Mouse (Mus musculus) stomach, embryonic 15.5 days (tissue): ENCODE measurements around the gene Olfr102. TPM values are rescaled to one million over a fixed set of nuclear protein-coding genes. Genes with fewer than 3 reads are reported as not detected.

Experiments
- ATAC-seq: fragments of 200-750 bp; cut with Nextera tagmentation; 2 replicates; pipeline ENCODE4 v1.8.0; 2017; ENCODE audit warnings: low read depth, moderate number of reproducible peaks, moderate TSS enrichment; ENCODE audit not compliant: insufficient read depth, low FRiP score
- H3K27ac ChIP-seq: fragments of 300-500 bp; sonication (generic); 2 replicates; pipeline ENCODE4 v1.5.1; 2015; ENCODE audit warnings: mild to moderate bottlenecking, inconsistent platforms
- H3K27me3 ChIP-seq: fragments of 300-500 bp; sonication (generic); replicated peaks from 2 replicates; pipeline ENCODE4 v1.6.1; 2015; ENCODE audit warnings: inconsistent platforms
- H3K36me3 ChIP-seq: fragments of 300-500 bp; sonication (generic); 2 replicates; pipeline ENCODE4 v1.6.1; 2015; ENCODE audit warnings: inconsistent platforms
- H3K4me1 ChIP-seq: fragments of 300-500 bp; sonication (generic); 2 replicates; pipeline ENCODE4 v1.6.1; 2015; ENCODE audit warnings: inconsistent platforms
- H3K4me2 ChIP-seq: fragments of 300-500 bp; sonication (generic); 2 replicates; pipeline ENCODE4 v1.6.1; 2015; ENCODE audit warnings: mild to moderate bottlenecking, inconsistent platforms
- H3K4me3 ChIP-seq: fragments of 300-500 bp; sonication (generic); replicated peaks from 2 replicates; pipeline ENCODE4 v1.5.1; 2015; ENCODE audit warnings: inconsistent platforms
- H3K9ac ChIP-seq: fragments of 300-500 bp; sonication (generic); 2 replicates; pipeline ENCODE4 v1.6.1; 2015; ENCODE audit warnings: inconsistent platforms
- H3K9me3 ChIP-seq: fragments of 300-500 bp; sonication (generic); 2 replicates; pipeline ENCODE4 v1.6.1; 2016; ENCODE audit warnings: inconsistent platforms
- WGBS: fragments of 180-500 bp; shearing (Covaris S2); methylation state at CpG from one replicate; pipeline ENCODE4 v1.1.7; 2015; 5-methylcytosine and 5-hydroxymethylcytosine counted together
- polyA plus RNA-seq: library from polyadenylated mRNA; unstranded; fragments of >200 nt; fragmentation: Nextera tagmentation; extraction: Ambion mirVana; gene quantifications from 2 replicates; pipeline ENCODE4 v1.2.1, GENCODE M21; 2015

Olfr102 gene
- polyA plus RNA-seq: not detected in 2 replicates

GRCm38 (mm10) chr17:37316954-37317353 lies at the start of gene Olfr102:
Gene Olfr102, minus strand, starts transcription at chr17:37317054.
- Histone ChIP-seq H3K36me3 (no peaks in the 10 kb centered on the region), H3K4me3 (no peak within 1 kb of the TSS), H3K4me1 (no peaks in the 10 kb centered on the region), H3K4me2 (no peak within 1 kb of the TSS), H3K9me3 (no peaks in the 10 kb centered on the region), H3K9ac (no peak within 1 kb of the TSS), H3K27me3 (no peaks in the 10 kb centered on the region), H3K27ac (no peak within 1 kb of the TSS)
- no peak for ATAC-seq

GRCm38 (mm10) chr17:37359282-37359681 lies 42.4 kb upstream of the Olfr102 start, which contains the start of gene Olfr104-ps:
Gene Olfr104-ps, plus strand, starts transcription at chr17:37359582.
- Histone ChIP-seq H3K4me1 (no peaks in the 10 kb centered on the region), H3K4me2 (no peak within 1 kb of the TSS), H3K9me3 (no peaks in the 10 kb centered on the region), H3K4me3 (no peak within 1 kb of the TSS), H3K27ac (no peak within 1 kb of the TSS), H3K36me3 (no peaks in the 10 kb centered on the region), H3K27me3 (no peaks in the 10 kb centered on the region), H3K9ac (no peak within 1 kb of the TSS)
- ATAC-seq: no peak

GRCm38 (mm10) chr17:37339598-37339997 lies 22.7 kb upstream of the Olfr102 start, which contains the start of gene Olfr103:
Gene Olfr103, minus strand, starts transcription at chr17:37339698.
- H3K4me2 ChIP-seq: no peak within 1 kb of the TSS
- H3K9ac ChIP-seq: no peak within 1 kb of the TSS
- H3K4me3 ChIP-seq: no peak within 1 kb of the TSS
- H3K9me3 ChIP-seq: no peaks in the 10 kb centered on the region
- H3K27ac ChIP-seq: no peak within 1 kb of the TSS
- no peaks in the 10 kb centered on the region for H3K4me1 ChIP-seq
- H3K27me3 ChIP-seq: no peaks in the 10 kb centered on the region
- 72% methylated on average over 2 of the region's 2 CpGs for WGBS
- H3K36me3 ChIP-seq: no peaks in the 10 kb centered on the region
- ATAC-seq: no peak

DNA sequence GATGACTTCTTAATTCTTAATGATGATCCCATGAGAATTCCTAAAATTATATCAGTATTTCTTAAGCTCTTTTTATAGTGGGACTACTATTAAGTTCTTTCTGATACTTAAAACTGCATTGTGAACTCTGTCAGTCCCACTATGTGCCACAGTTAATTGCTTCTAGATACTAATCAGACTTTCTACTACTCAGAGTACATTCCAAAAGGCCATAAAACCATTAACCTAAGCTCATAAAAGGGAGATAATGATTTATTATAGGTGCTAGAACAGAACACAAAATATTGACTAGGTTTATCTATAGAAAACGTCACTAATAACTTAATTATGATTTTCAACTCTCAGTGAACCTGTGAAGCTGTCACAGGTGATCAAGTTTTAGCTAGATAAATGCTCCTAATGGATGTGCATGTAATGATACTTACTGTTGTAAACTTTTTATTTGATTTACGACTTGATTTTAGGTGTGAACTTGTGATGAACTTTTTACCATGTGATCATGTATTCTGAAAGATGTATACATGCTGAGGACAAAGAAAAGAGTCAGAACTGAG lies 6.6 kb downstream of the Olfr102 start:
- H3K4me1 ChIP-seq: no peaks in the 10 kb centered on the region
- no peak overlapping the region for H3K9ac ChIP-seq
- H3K36me3 ChIP-seq: no peaks in the 10 kb centered on the region
- 29% methylated on average over 2 of the region's 2 CpGs for WGBS
- no peak overlapping the region for H3K4me3 ChIP-seq
- no peak overlapping the region for H3K4me2 ChIP-seq
- no peak overlapping the region for H3K27ac ChIP-seq
- no peak for ATAC-seq
- H3K27me3 ChIP-seq: no peaks in the 10 kb centered on the region
- H3K9me3 ChIP-seq: no peaks in the 10 kb centered on the region

GRCm38 (mm10) chr17:37308483-37308882 lies 8.4 kb downstream of the Olfr102 start:
- 36% methylated on average over 4 of the region's 4 CpGs for WGBS
- Histone ChIP-seq H3K9me3 (no peaks in the 10 kb centered on the region), H3K4me3 (no peak overlapping the region), H3K9ac (no peak overlapping the region), H3K36me3 (no peaks in the 10 kb centered on the region), H3K27me3 (no peaks in the 10 kb centered on the region), H3K4me2 (no peak overlapping the region), H3K27ac (no peak overlapping the region), H3K4me1 (no peaks in the 10 kb centered on the region)
- no peak for ATAC-seq

GRCm38 (mm10) chr17:37304213-37304612 lies 12.6 kb downstream of the Olfr102 start, which contains the start of gene Olfr101:
Gene Olfr101, minus strand, starts transcription at chr17:37304313.
- no peaks in the 10 kb centered on the region for H3K27me3 ChIP-seq
- H3K4me3 ChIP-seq: no peak within 1 kb of the TSS
- no peak within 1 kb of the TSS for H3K4me2 ChIP-seq
- H3K27ac ChIP-seq: no peak within 1 kb of the TSS
- H3K9me3 ChIP-seq: no peaks in the 10 kb centered on the region
- H3K4me1 ChIP-seq: no peaks in the 10 kb centered on the region
- no peaks in the 10 kb centered on the region for H3K36me3 ChIP-seq
- ATAC-seq: no peak
- H3K9ac ChIP-seq: no peak within 1 kb of the TSS
- 73% methylated on average over 4 of the region's 4 CpGs for WGBS

DNA sequence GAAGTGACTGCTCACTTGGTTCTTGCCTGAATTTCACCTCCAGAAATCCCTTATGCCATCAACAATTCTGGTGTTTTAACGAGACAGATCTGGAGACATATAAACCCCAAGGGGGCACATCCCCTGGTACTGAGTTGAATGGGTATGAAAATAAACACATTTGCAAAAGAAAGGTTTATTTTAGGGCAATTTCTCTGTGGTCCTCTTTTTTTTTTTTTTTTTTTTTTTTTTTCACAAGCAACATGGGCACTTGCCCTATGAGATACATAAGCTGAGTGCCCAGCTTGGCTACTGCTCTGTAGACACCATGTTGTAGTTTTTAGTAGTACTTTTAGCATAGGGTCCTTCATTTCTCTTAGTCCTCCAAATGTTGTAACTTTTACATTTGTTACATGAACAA lies 33.5 kb downstream of the Olfr102 start, which contains the start of gene Olfr99:
Olfr99 (minus strand) TSS at position 101 of the 400 bp plus-strand sequence.
- H3K4me2 ChIP-seq: no peak within 1 kb of the TSS
- WGBS: 74% methylated on average over 1 of the region's 1 CpGs
- H3K4me1 ChIP-seq: no peaks in the 10 kb centered on the region
- H3K9ac ChIP-seq: no peak within 1 kb of the TSS
- no peak for ATAC-seq
- no peaks in the 10 kb centered on the region for H3K9me3 ChIP-seq
- H3K27me3 ChIP-seq: no peaks in the 10 kb centered on the region
- H3K27ac ChIP-seq: no peak within 1 kb of the TSS
- no peak within 1 kb of the TSS for H3K4me3 ChIP-seq
- H3K36me3 ChIP-seq: no peaks in the 10 kb centered on the region

GRCm38 (mm10) chr17:37280331-37280730 lies 36.5 kb downstream of the Olfr102 start:
- no peak for ATAC-seq
- Histone ChIP-seq H3K27me3 (no peaks in the 10 kb centered on the region), H3K4me3 (no peak overlapping the region), H3K36me3 (no peaks in the 10 kb centered on the region), H3K4me1 (no peaks in the 10 kb centered on the region), H3K4me2 (no peak overlapping the region), H3K27ac (no peak overlapping the region), H3K9me3 (no peaks in the 10 kb centered on the region), H3K9ac (no peak overlapping the region)
- 83% methylated on average over 1 of the region's 1 CpGs for WGBS

GRCm38 (mm10) chr17:37276573-37276972 lies 40.3 kb downstream of the Olfr102 start:
- Histone ChIP-seq H3K4me3 (no peak overlapping the region), H3K36me3 (no peaks in the 10 kb centered on the region), H3K4me1 (no peaks in the 10 kb centered on the region), H3K27me3 (no peaks in the 10 kb centered on the region), H3K27ac (no peak overlapping the region), H3K9me3 (no peaks in the 10 kb centered on the region), H3K9ac (no peak overlapping the region), H3K4me2 (no peak overlapping the region)
- ATAC-seq: no peak

- H3K36me3 ChIP-seq: no peaks in the 10 kb centered on the region
- 80% methylated on average over 2 of the region's 2 CpGs for WGBS
Observed at GRCm38 (mm10) chr17:37275626-37276248, 41.1 kb downstream of the Olfr102 start.

DNA sequence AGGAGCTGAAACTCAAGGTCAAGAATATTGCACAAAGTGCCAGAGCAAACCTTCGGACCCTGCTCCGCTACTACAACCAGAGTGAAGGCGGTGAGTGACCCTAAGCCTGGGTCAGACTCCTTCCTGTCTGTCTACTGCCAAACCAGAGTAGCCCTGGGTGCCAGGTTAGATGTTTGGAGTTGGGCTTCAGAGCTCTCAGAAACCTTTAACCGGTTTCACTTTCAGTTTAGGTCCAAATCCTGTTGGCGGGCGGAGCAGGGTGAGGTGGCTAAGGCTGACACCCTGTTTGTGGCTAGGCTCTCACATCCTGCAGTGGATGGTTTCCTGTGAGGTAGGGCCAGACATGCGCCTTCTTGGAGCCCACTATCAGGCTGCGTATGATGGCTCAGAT lies 46.2 kb downstream of the Olfr102 start:
- Histone ChIP-seq H3K27ac (no peak overlapping the region), H3K9me3 (no peaks in the 10 kb centered on the region), H3K4me1 (0 out of 2 replicates have a peak, but pooled peaks cover 5% of the 10 kb centered on the region), H3K9ac (no peak overlapping the region), H3K4me2 (peak overlapping the region; percentile 81), H3K4me3 (peak overlapping the region; percentile 55), H3K27me3 (no peaks in the 10 kb centered on the region), H3K36me3 (no peaks in the 10 kb centered on the region)
- 59% methylated on average over 8 of the region's 8 CpGs for WGBS
- ATAC-seq: peak; percentile 29; the same call in 1 of the 2 replicates

More at GRCm38 (mm10) chr17:37275626-37276248, 41.1 kb downstream of the Olfr102 start:
- Histone ChIP-seq H3K4me1 (0 out of 2 replicates have a peak, but pooled peaks cover 2% of the 10 kb centered on the region), H3K9me3 (no peaks in the 10 kb centered on the region), H3K4me3 (no peak overlapping the region), H3K4me2 (no peak overlapping the region), H3K27ac (no peak overlapping the region), H3K9ac (no peak overlapping the region), H3K27me3 (no peaks in the 10 kb centered on the region)
- ATAC-seq: no peak

DNA sequence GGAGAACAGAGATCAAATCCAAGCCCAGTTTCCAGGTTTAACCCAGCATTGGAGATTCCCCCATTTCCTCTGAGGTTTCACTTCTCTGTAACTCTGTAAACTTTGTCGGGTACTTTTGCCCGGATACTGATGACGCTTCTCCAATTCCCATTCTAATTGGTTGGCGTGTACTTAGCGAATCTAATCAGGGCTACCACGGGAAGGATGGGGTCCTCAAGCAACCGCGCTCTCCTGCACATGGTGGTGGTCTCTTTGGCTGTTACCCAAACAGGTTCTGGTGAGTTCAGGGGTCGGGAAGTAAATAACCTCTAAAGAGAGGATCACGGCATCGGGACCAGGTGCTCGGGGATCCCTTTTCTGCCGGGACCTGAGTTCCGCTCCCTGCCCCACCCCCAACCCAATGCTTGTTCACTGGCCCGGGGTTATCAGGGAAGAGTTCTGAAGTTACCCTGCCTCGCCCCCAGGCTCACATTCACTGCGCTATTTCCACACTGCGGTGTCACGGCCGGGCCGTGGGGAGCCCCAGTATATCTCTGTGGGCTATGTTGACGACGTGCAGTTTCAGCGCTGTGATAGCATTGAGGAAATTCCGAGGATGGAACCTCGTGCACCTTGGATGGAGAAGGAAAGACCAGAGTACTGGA lies 46.7 kb downstream of the Olfr102 start, which contains the start of gene H2-M3:
H2-M3 (plus strand) TSS at position 163 of the 644 bp plus-strand sequence.
- Histone ChIP-seq H3K9ac (no peak within 1 kb of the TSS), H3K9me3 (no peaks in the 10 kb centered on the region), H3K27me3 (no peaks in the 10 kb centered on the region), H3K4me1 (0 out of 2 replicates have a peak, but pooled peaks cover 5% of the 10 kb centered on the region), H3K4me3 (peak within 1 kb of the TSS; percentile 55), H3K4me2 (peak within 1 kb of the TSS; percentile 81), H3K36me3 (no peaks in the 10 kb centered on the region), H3K27ac (no peak within 1 kb of the TSS)
- 2% methylated on average over 26 of the region's 26 CpGs for WGBS
- ATAC-seq: peak; percentile 91
